Mouse (Mus musculus): ENCODE data around the gene Emilin3. TPM values are rescaled to one million over a fixed set of nuclear protein-coding genes. Genes with fewer than 3 reads are reported as not detected.

Emilin3 gene
- total RNA-seq (2023), result not detected

GRCm38 (mm10) chr2:160912231-160912671 lies at the start of gene Emilin3:
TSS of gene Emilin3 (minus strand) at chr2:160912328.

DNA sequence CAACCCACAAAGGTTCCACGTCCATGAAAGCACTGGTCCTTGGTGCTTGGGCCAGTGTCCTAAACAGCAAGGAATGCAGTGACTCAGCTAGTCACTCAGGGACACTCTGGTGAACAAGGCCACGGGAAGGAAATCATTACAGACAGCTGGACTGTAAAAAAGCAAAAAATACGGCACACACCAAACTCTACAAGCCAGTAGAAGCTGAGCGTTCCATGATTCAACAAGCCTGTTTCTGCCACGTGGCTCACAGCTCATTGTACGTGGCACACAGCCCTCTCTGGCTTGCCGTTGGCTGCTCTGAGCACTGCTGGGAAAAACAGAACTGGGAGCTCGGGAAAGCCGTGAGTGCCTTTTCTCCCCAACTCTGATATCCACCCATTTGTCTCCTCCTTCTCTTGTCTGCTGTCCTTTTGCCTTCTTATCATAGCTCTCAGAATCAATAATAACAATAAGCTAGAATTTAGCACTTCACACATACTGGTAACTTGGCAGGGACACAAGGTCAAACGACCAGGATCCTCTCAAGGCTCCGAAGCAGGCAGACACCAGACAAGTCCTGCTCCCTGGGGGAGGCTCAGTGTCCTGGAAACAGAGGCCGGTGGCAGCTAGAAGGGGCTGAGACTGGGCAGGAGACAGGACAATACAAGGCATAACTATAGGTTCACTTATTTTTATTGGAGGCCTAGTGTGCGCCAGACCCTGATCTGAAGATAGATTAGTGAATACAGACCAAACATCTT lies 31.5 kb downstream of the Emilin3 start, which contains the start of gene Lpin3:
TSS of gene Lpin3 (plus strand) at position 218 of the 743 bp plus-strand sequence.

GRCm38 (mm10) chr2:160872890-160873382 lies 39.2 kb downstream of the Emilin3 start, which contains the start of gene Zhx3:
TSS of gene Zhx3 (minus strand) at chr2:160872998.

Other genes with a start within 250 kb of the Emilin3 start
- gene Plcg1, start 181.0 kb downstream of the Emilin3 start, total RNA-seq (2023), result 10 to 100 TPM; 11.8 to 18.2 TPM
- gene Zhx3, start 39.3 kb downstream of the Emilin3 start, total RNA-seq (2023), result 1 to 10 TPM; 5.1 to 5.6 TPM
- gene Lpin3, start 31.7 kb downstream of the Emilin3 start, total RNA-seq (2023), result not detected
- gene Chd6, start 196.7 kb upstream of the Emilin3 start, total RNA-seq (2023), result 10 to 100 TPM; 52.9 to 55.0 TPM